Mouse (Mus musculus): ENCODE data around the gene Panx2. TPM values are rescaled to one million over a fixed set of nuclear protein-coding genes. Genes with fewer than 3 reads are reported as not detected.

Gene Panx2
- polyA plus RNA-seq, 1 experiment from 2014 or later = 1.3 TPM

GRCm38 (mm10) chr15:89076156-89076731 lies 16.7 kb downstream of the Panx2 start:
- peak; percentile 50 for ATAC-seq (ENCODE audit: low FRiP score)
- peak overlapping the region; percentile 81 for H3K9ac ChIP-seq
- peak overlapping the region; percentile 88 for H3K4me3 ChIP-seq (replicated peaks)
- WGBS = 1% methylated on average over 37 of the region's 39 CpGs
- peak overlapping the region; percentile 84 for H3K27ac ChIP-seq
- H3K4me2 ChIP-seq = peak overlapping the region; percentile 75
- H3K27me3 ChIP-seq = 0 out of 2 replicates have a peak, but pooled peaks cover 4% of the 10 kb centered on the region
- H3K36me3 ChIP-seq (replicated peaks) = peaks cover 2% of the 10 kb centered on the region
- H3K9me3 ChIP-seq = no peaks in the 10 kb centered on the region
- H3K4me1 ChIP-seq = peaks cover 38% of the 10 kb centered on the region

DNA sequence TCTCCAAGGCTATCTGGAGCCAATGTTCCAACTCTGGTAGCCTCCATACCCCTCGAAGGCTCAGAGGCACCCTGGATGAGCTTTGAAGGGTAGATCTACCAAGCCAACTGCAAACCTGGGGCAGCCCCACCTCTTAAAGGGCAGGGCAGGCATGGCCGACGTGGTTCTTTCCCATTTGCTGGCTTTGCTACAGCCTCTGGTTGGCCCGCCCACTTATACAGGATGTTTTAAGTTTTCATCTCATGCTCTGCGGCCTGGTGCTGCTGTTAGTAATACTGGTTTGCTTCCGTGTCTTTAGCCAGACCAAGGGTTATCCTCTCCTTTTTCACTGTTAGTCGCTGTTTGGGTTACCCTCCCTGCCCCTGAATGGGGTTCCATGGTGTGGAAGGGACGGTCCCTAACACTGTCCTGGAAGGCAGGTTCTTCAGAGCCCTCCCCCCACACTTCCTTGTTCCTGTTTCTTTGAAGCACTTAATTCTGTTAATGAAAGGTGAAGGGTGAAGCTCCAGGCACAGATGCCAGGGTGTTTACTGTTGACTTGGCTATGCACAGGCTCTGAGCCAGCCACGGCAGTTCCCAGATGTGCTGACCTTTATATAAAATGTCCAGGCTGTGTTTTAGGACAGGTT lies 18.8 kb downstream of the Panx2 start:
- Histone ChIP-seq H3K4me1 (peaks cover 38% of the 10 kb centered on the region), H3K27ac (no peak overlapping the region), H3K27me3 (0 out of 2 replicates have a peak, but pooled peaks cover 2% of the 10 kb centered on the region), H3K9ac (no peak overlapping the region; the same call in 1 of the 2 replicates), H3K9me3 (no peaks in the 10 kb centered on the region), H3K36me3 (replicated peaks) (peaks cover 23% of the 10 kb centered on the region), H3K4me2 (no peak overlapping the region), H3K4me3 (replicated peaks) (no peak overlapping the region)
- ATAC-seq (ENCODE audit: low FRiP score) = no peak
- 71% methylated on average over 9 of the region's 9 CpGs for WGBS

GRCm38 (mm10) chr15:89083906-89084305 lies 24.4 kb downstream of the Panx2 start:
- H3K27me3 ChIP-seq = no peaks in the 10 kb centered on the region
- 100% methylated on average over 1 of the region's 1 CpGs for WGBS
- H3K9ac ChIP-seq = no peak overlapping the region
- H3K9me3 ChIP-seq = no peaks in the 10 kb centered on the region
- ATAC-seq (ENCODE audit: low FRiP score) = no peak
- no peak overlapping the region for H3K4me2 ChIP-seq
- no peak overlapping the region for H3K27ac ChIP-seq
- no peak overlapping the region for H3K4me3 ChIP-seq (replicated peaks)
- peaks cover 8% of the 10 kb centered on the region for H3K4me1 ChIP-seq
- peaks cover 60% of the 10 kb centered on the region for H3K36me3 ChIP-seq (replicated peaks)

GRCm38 (mm10) chr15:89084826-89085225 lies 25.3 kb downstream of the Panx2 start:
- Histone ChIP-seq H3K27ac (no peak overlapping the region), H3K36me3 (replicated peaks) (peaks cover 60% of the 10 kb centered on the region)

GRCm38 (mm10) chr15:89088607-89089247 lies 29.2 kb downstream of the Panx2 start, which contains the start of gene Selenoo:
Selenoo (plus strand) TSS chr15:89089084.
- no peaks in the 10 kb centered on the region for H3K27me3 ChIP-seq
- no peaks in the 10 kb centered on the region for H3K9me3 ChIP-seq
- H3K36me3 ChIP-seq (replicated peaks) = peaks cover 46% of the 10 kb centered on the region
- peak within 1 kb of the TSS; percentile 90 for H3K9ac ChIP-seq
- WGBS = 2% methylated on average over 37 of the region's 38 CpGs
- peaks cover 23% of the 10 kb centered on the region for H3K4me1 ChIP-seq
- H3K4me3 ChIP-seq (replicated peaks) = peak within 1 kb of the TSS; percentile 87
- peak within 1 kb of the TSS; percentile 93 for H3K4me2 ChIP-seq
- peak within 1 kb of the TSS; percentile 70 for H3K27ac ChIP-seq
- peak; percentile 96 for ATAC-seq (ENCODE audit: low FRiP score)

More at GRCm38 (mm10) chr15:89084826-89085225, 25.3 kb downstream of the Panx2 start:
- 90% methylated on average over 2 of the region's 2 CpGs for WGBS
- ATAC-seq (ENCODE audit: low FRiP score) = no peak
- Histone ChIP-seq H3K4me2 (no peak overlapping the region), H3K4me1 (peaks cover 12% of the 10 kb centered on the region), H3K4me3 (replicated peaks) (no peak overlapping the region), H3K9me3 (no peaks in the 10 kb centered on the region), H3K9ac (no peak overlapping the region), H3K27me3 (no peaks in the 10 kb centered on the region)

DNA sequence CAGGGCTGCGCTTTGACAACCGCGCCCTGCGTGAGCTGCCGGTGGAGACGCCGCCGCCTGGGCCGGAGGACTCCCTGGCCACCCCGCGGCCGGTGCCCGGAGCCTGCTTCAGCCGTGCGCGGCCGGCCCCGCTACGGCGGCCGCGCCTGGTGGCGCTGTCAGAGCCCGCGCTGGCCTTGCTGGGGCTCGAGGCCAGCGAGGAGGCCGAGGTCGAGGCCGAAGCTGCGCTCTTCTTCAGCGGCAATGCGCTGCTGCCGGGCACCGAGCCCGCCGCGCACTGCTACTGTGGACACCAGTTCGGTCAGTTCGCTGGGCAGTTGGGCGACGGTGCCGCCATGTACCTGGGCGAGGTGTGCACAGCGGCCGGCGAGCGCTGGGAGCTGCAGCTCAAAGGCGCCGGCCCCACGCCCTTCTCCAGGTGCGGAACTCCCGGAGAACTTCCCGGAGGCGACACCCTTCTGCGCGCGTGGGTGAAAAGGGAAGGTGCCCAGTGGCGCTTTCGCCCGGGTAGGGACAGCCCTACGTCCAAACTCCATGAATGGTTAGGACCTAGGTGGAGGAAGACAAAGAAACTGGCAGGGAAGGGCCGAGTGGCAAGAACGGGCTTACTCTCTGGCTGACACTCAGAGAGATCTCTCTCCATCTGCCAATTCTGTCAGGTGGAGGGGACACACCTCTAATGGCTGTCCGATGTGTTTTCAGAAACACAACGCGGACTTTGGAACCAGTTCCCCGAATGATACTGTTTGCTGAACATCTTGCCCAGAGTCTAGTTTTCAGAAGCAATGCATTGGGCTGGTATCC lies 29.9 kb downstream of the Panx2 start:
- Histone ChIP-seq H3K4me2 (peak overlapping the region; percentile 93), H3K9ac (peak overlapping the region; percentile 90), H3K27me3 (no peaks in the 10 kb centered on the region), H3K27ac (peak overlapping the region; percentile 70), H3K4me1 (peaks cover 23% of the 10 kb centered on the region), H3K4me3 (replicated peaks) (peak overlapping the region; percentile 87), H3K36me3 (replicated peaks) (peaks cover 46% of the 10 kb centered on the region), H3K9me3 (no peaks in the 10 kb centered on the region)
- peak; percentile 63 for ATAC-seq (ENCODE audit: low FRiP score)
- WGBS = 3% methylated on average over 64 of the region's 68 CpGs

DNA sequence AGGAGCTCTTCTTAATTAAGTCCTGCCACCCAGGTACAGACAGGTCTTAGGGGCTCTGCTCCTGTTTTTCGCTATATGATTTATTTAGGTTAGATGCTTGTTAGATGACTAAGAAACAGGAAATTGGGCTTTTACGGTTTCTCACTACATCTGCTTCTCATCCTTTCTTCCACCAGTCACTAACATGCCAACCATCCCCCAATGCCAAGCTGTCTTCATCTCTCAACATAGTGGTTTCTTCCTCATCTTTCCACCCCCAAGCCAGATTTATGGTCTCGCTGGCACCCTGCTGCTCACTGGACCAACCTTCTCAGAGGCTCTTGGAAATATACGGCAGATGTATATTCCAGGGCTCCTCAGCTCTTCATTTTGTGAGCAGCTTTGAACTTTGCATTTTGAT lies 31.1 kb downstream of the Panx2 start:
- Histone ChIP-seq H3K36me3 (replicated peaks) (peaks cover 46% of the 10 kb centered on the region), H3K9me3 (no peaks in the 10 kb centered on the region), H3K4me1 (peaks cover 23% of the 10 kb centered on the region), H3K4me2 (peak overlapping the region; percentile 93; the same call in 1 of the 2 replicates), H3K27ac (no peak overlapping the region), H3K9ac (no peak overlapping the region), H3K27me3 (no peaks in the 10 kb centered on the region), H3K4me3 (replicated peaks) (peak overlapping the region; percentile 87; the same call in 1 of the 2 replicates)
- WGBS = 94% methylated on average over 4 of the region's 4 CpGs
- no peak for ATAC-seq (ENCODE audit: low FRiP score)

GRCm38 (mm10) chr15:89092181-89092580 lies 32.6 kb downstream of the Panx2 start:
- 83% methylated on average over 5 of the region's 5 CpGs for whole genome bisulfite sequencing

DNA sequence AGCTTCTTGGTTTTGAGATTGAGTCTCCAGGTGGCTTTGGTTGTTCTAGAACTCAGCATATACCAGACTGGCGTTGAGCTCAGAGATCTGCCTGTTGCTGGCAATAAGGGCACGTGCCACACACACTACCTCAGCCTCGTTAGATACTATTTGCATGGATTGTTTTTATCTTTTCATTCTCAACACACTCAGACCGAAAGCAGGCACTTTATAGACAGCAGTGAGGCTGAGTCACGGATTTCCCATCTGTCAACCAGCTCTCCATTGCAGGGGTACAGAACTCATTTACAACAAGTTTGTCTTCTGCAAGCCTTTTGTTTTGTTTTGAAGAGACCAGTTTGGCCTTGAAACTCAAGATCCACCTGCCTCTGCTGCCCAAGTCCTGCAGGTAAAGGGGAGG lies 37.9 kb downstream of the Panx2 start:
- Histone ChIP-seq H3K36me3 (replicated peaks) (peaks cover 99% of the 10 kb centered on the region), H3K9me3 (no peaks in the 10 kb centered on the region), H3K4me1 (no peaks in the 10 kb centered on the region), H3K4me3 (replicated peaks) (no peak overlapping the region), H3K4me2 (no peak overlapping the region), H3K27ac (no peak overlapping the region), H3K9ac (no peak overlapping the region), H3K27me3 (no peaks in the 10 kb centered on the region)
- WGBS = 87% methylated on average over 5 of the region's 5 CpGs
- ATAC-seq (ENCODE audit: low FRiP score) = no peak

More at GRCm38 (mm10) chr15:89092181-89092580, 32.6 kb downstream of the Panx2 start:
- Histone ChIP-seq H3K9ac (no peak overlapping the region), H3K4me1 (peaks cover 23% of the 10 kb centered on the region), H3K27me3 (no peaks in the 10 kb centered on the region), H3K4me2 (no peak overlapping the region), H3K4me3 (replicated peaks) (no peak overlapping the region), H3K27ac (no peak overlapping the region), H3K9me3 (no peaks in the 10 kb centered on the region), H3K36me3 (replicated peaks) (peaks cover 48% of the 10 kb centered on the region)
- ATAC-seq (ENCODE audit: low FRiP score) = no peak

- Histone ChIP-seq H3K4me1 (no peaks in the 10 kb centered on the region), H3K9ac (no peak overlapping the region), H3K36me3 (replicated peaks) (peaks cover 99% of the 10 kb centered on the region), H3K4me3 (replicated peaks) (no peak overlapping the region), H3K27ac (no peak overlapping the region), H3K4me2 (no peak overlapping the region), H3K27me3 (no peaks in the 10 kb centered on the region), H3K9me3 (no peaks in the 10 kb centered on the region)
- ATAC-seq (ENCODE audit: low FRiP score) = no peak
- WGBS = 90% methylated on average over 7 of the region's 7 CpGs
Observed at GRCm38 (mm10) chr15:89098616-89099015, 39.1 kb downstream of the Panx2 start.

GRCm38 (mm10) chr15:89100823-89101222 lies 41.3 kb downstream of the Panx2 start:
- 94% methylated on average over 12 of the region's 12 CpGs for WGBS
- Histone ChIP-seq H3K27me3 (no peaks in the 10 kb centered on the region), H3K36me3 (replicated peaks) (peaks cover 98% of the 10 kb centered on the region), H3K27ac (no peak overlapping the region), H3K4me2 (no peak overlapping the region), H3K4me1 (no peaks in the 10 kb centered on the region), H3K4me3 (replicated peaks) (no peak overlapping the region), H3K9ac (no peak overlapping the region), H3K9me3 (no peaks in the 10 kb centered on the region)
- no peak for ATAC-seq (ENCODE audit: low FRiP score)

GRCm38 (mm10) chr15:89102646-89103045 lies 43.1 kb downstream of the Panx2 start:
- H3K4me2 ChIP-seq = no peak overlapping the region
- no peaks in the 10 kb centered on the region for H3K9me3 ChIP-seq
- no peaks in the 10 kb centered on the region for H3K4me1 ChIP-seq
- H3K4me3 ChIP-seq (replicated peaks) = no peak overlapping the region
- WGBS = 65% methylated on average over 5 of the region's 5 CpGs
- no peak for ATAC-seq (ENCODE audit: low FRiP score)
- no peaks in the 10 kb centered on the region for H3K27me3 ChIP-seq
- H3K36me3 ChIP-seq (replicated peaks) = peaks cover 98% of the 10 kb centered on the region
- H3K27ac ChIP-seq = 0 out of 2 replicates have a peak overlapping the region, but pooled peaks have one; percentile 8
- H3K9ac ChIP-seq = no peak overlapping the region

Data from forebrain, embryonic 12.5 days (tissue).